Mouse (Mus musculus) CH12.LX (cell line): ENCODE results near the gene Srpr. TPM values are rescaled to one million over a fixed set of nuclear protein-coding genes. Genes with fewer than 3 reads are reported as not detected.

ENCODE experiments used
- DNase-seq: peaks from one replicate; pipeline ENCODE4 v3.0.0-alpha.2; 2013; ENCODE audit errors: extremely low read depth
- H3K27ac ChIP-seq: 2 replicates; pipeline ENCODE4 v1.5.1; 2012; ENCODE audit warnings: low read depth, mild to moderate bottlenecking, control low read depth, moderate library complexity; ENCODE audit not compliant: insufficient read depth
- H3K27me3 ChIP-seq: replicated peaks from 2 replicates; pipeline ENCODE3; 2012; ENCODE audit warnings: inconsistent platforms
- H3K36me3 ChIP-seq, 2 experiments: replicated peaks in 1 of 2; 2 replicates each; pipeline versions ENCODE3 to v1.6.1; 2012; ENCODE audit warnings: inconsistent platforms in 1 of 2, low read length in 1 of 2, mild to moderate bottlenecking in 1 of 2, mixed read lengths in 1 of 2, moderate library complexity in 1 of 2; ENCODE audit not compliant: control insufficient read depth in 1 of 2, insufficient read depth in 1 of 2
- H3K4me1 ChIP-seq, 2 experiments: 2 replicates each; pipeline ENCODE4 v1.6.1; 2012; ENCODE audit warnings: inconsistent platforms in 1 of 2, moderate library complexity in 1 of 2; ENCODE audit not compliant: insufficient read depth in 2 of 2, control insufficient read depth in 1 of 2
- H3K4me2 ChIP-seq: 2 replicates; pipeline ENCODE4 v1.6.1; 2012; ENCODE audit warnings: low read depth, mild to moderate bottlenecking, control low read depth; ENCODE audit not compliant: poor library complexity, insufficient read depth, severe bottlenecking
- H3K4me3 ChIP-seq, 3 experiments: fragments of 150-350 bp in 1 of 3; sonication (generic) in 1 of 3; replicated peaks in 1 of 3; 2 replicates each; pipeline versions ENCODE3 to v1.5.1; 2011 to 2012; ENCODE audit warnings: low read depth in 2 of 3, low read length in 2 of 3, mild to moderate bottlenecking in 2 of 3, moderate library complexity in 2 of 3, control low read depth in 1 of 3, improper control_type of control experiment in 1 of 3, inconsistent platforms in 1 of 3, mixed read lengths in 1 of 3; ENCODE audit not compliant: poor library complexity in 1 of 3
- H3K79me2 ChIP-seq: replicated peaks from 2 replicates; pipeline ENCODE4 v1.6.1; 2012; ENCODE audit warnings: mild to moderate bottlenecking, moderate library complexity; ENCODE audit not compliant: control insufficient read depth, poor library complexity, insufficient read depth, severe bottlenecking; ENCODE audit errors: extremely low read depth
- H3K9ac ChIP-seq: 2 replicates; pipeline ENCODE4 v1.6.1; 2012; ENCODE audit warnings: low read depth, mild to moderate bottlenecking, control low read depth, moderate library complexity; ENCODE audit not compliant: insufficient read depth
- H3K9me3 ChIP-seq: replicated peaks from 2 replicates; pipeline ENCODE3; 2012; ENCODE audit warnings: low read length, inconsistent platforms, mixed read lengths
- BHLHE40 ChIP-seq: IDR thresholded peaks from 2 replicates; pipeline ENCODE4 v1.6.1; 2011; ENCODE audit warnings: mild to moderate bottlenecking, low read depth, low read length, improper control_type of control experiment
- CHD2 ChIP-seq: IDR thresholded peaks from 2 replicates; pipeline ENCODE4 v1.6.1; 2011; ENCODE audit warnings: low read length, improper control_type of control experiment
- CTCF ChIP-seq, 2 experiments: IDR thresholded peaks in 1 of 2; conservative IDR thresholded peaks in 1 of 2; 2 replicates each; pipeline ENCODE4 v1.5.1; 2011 to 2012; ENCODE audit warnings: low read depth in 2 of 2, low read length in 2 of 2, improper control_type of control experiment in 1 of 2, inconsistent platforms in 1 of 2, mild to moderate bottlenecking in 1 of 2, moderate library complexity in 1 of 2
- E2F4 ChIP-seq: IDR thresholded peaks from 2 replicates; pipeline ENCODE4 v1.6.1; 2011; ENCODE audit warnings: low read depth, low read length, improper control_type of control experiment; ENCODE audit not compliant: insufficient replicate concordance
- ETS1 ChIP-seq: conservative IDR thresholded peaks from 2 replicates; pipeline ENCODE4 v1.6.1; 2012; ENCODE audit warnings: low read depth, mild to moderate bottlenecking, inconsistent platforms, low read length, improper control_type of control experiment, moderate library complexity
- HCFC1 ChIP-seq: IDR thresholded peaks from 2 replicates; pipeline ENCODE4 v1.6.1; 2012; ENCODE audit warnings: low read depth, mild to moderate bottlenecking, inconsistent platforms, low read length, improper control_type of control experiment
- IRF4 ChIP-seq: IDR thresholded peaks from 2 replicates; pipeline ENCODE4 v1.6.1; 2014; ENCODE audit warnings: low read depth, mild to moderate bottlenecking, inconsistent platforms, low read length, improper control_type of control experiment
- JUND ChIP-seq: conservative IDR thresholded peaks from 2 replicates; pipeline ENCODE4 v1.6.1; 2011; ENCODE audit warnings: low read depth, low read length, improper control_type of control experiment
- KAT2A ChIP-seq: IDR thresholded peaks from 2 replicates; pipeline ENCODE4 v1.6.1; 2012; ENCODE audit warnings: low read length, improper control_type of control experiment, inconsistent platforms; ENCODE audit not compliant: insufficient replicate concordance
- MAFK ChIP-seq: IDR thresholded peaks from 2 replicates; pipeline ENCODE4 v1.6.1; 2011; ENCODE audit warnings: low read length, improper control_type of control experiment; ENCODE audit not compliant: insufficient replicate concordance
- MAZ ChIP-seq: IDR thresholded peaks from 2 replicates; pipeline ENCODE4 v1.6.1; 2012; ENCODE audit warnings: low read depth, mild to moderate bottlenecking, inconsistent platforms, low read length, improper control_type of control experiment, moderate library complexity
- MEF2A ChIP-seq: IDR thresholded peaks from 2 replicates; pipeline ENCODE4 v1.6.1; 2014; ENCODE audit warnings: low read depth, mild to moderate bottlenecking, inconsistent platforms, low read length, improper control_type of control experiment, borderline replicate concordance
- MYC ChIP-seq: IDR thresholded peaks from 2 replicates; pipeline ENCODE4 v1.6.1; 2011; ENCODE audit warnings: low read depth, mild to moderate bottlenecking, improper control_type of control experiment, low read length
- PAX5 ChIP-seq: IDR thresholded peaks from 2 replicates; pipeline ENCODE4 v1.6.1; 2012; ENCODE audit warnings: low read length, inconsistent platforms, mixed read lengths
- POLR2AphosphoS2 ChIP-seq: IDR thresholded peaks from 2 replicates; pipeline ENCODE4 v1.6.1; 2011; ENCODE audit warnings: low read depth, low read length, improper control_type of control experiment
- RAD21 ChIP-seq: IDR thresholded peaks from 2 replicates; pipeline ENCODE4 v1.6.1; 2011; ENCODE audit warnings: low read depth, mild to moderate bottlenecking, low read length, improper control_type of control experiment, moderate library complexity
- SIN3A ChIP-seq: IDR thresholded peaks from 2 replicates; pipeline ENCODE4 v1.6.1; 2012; ENCODE audit warnings: low read length, improper control_type of control experiment, inconsistent platforms
- TBP ChIP-seq: conservative IDR thresholded peaks from 2 replicates; pipeline ENCODE4 v1.6.1; 2011; ENCODE audit warnings: low read depth, low read length, improper control_type of control experiment
- TCF12 ChIP-seq: IDR thresholded peaks from 2 replicates; pipeline ENCODE4 v1.6.1; 2014; ENCODE audit warnings: low read depth, mild to moderate bottlenecking, inconsistent platforms, low read length, improper control_type of control experiment
- ZKSCAN1 ChIP-seq: IDR thresholded peaks from 2 replicates; pipeline ENCODE4 v1.6.1; 2012; ENCODE audit warnings: low read depth, inconsistent platforms, low read length, improper control_type of control experiment, borderline replicate concordance
- ZMIZ1 ChIP-seq: IDR thresholded peaks from 2 replicates; pipeline ENCODE4 v1.6.1; 2012; ENCODE audit warnings: low read depth, mild to moderate bottlenecking, inconsistent platforms, low read length, improper control_type of control experiment
- dilution Hi-C: fragments of 300-500 bp; cut with MboI; formaldehyde crosslinking; loops from 2 replicates; pipeline ENCODE4 v1.14.3; 2020; ENCODE audit warnings: low sequenced_read_pairs; ENCODE audit not compliant: extremely low pct_unique_long_range_greater_than_20kb, extremely low pct_ligation_motif_present
- in situ Hi-C: fragments of 300-500 bp; cut with MboI; formaldehyde crosslinking; loops from 3 replicates; pipeline ENCODE4 v1.14.3; 2019; ENCODE audit warnings: low sequenced_read_pairs, low pct_ligation_motif_present, low pct_unique_long_range_greater_than_20kb, mixed read lengths
- polyA plus RNA-seq: library from polyadenylated mRNA; unstranded; fragments of >175 nt; gene quantifications from 2 replicates; pipeline ENCODE4 v1.2.1, GENCODE M21; 2012; ENCODE audit warnings: low read depth; ENCODE audit not compliant: insufficient read length
- total RNA-seq, 2 experiments: library from RNA; depleted of rRNA; stranded (reverse); fragments of 300-350 nt in 1 of 2; fragments of >200 nt in 1 of 2; gene quantifications; 2 replicates each; pipeline ENCODE4 v1.2.3; 2012 to 2014

Srpr gene
- total and polyA plus RNA-seq, 3 experiments, result 38.2 to 95.0 (median 40.1) TPM

GRCm38 (mm10) chr9:35263431-35263830, 63.5 kb downstream of the Srpr start:
- H3K36me3 ChIP-seq, result peaks cover 0 to 23% of the 10 kb centered on the region in 2 experiments
- no peaks in the 10 kb centered on the region for H3K27me3 ChIP-seq
- TF ChIP-seq E2F4, result no peak
- TF ChIP-seq PAX5, result no peak
- no peak for TF ChIP-seq ZKSCAN1
- TF ChIP-seq MAZ, result no peak
- TF ChIP-seq SIN3A, result no peak
- no peak for TF ChIP-seq HCFC1
- TF ChIP-seq BHLHE40, result no peak
- TF ChIP-seq ZMIZ1, result no peak
- TF ChIP-seq KAT2A, result no peak
- no peak for TF ChIP-seq TCF12
- no peak for TF ChIP-seq CHD2
- no peak for TF ChIP-seq MEF2A
- no peak for TF ChIP-seq CTCF (conservative IDR thresholded peaks at IDR 0.05 in 1 of 2, IDR thresholded peaks at IDR 0.05 in 1 of 2; ENCODE audit: low read depth in 2 of 2, low read length in 2 of 2)
- no peak for TF ChIP-seq MYC
- no peak for TF ChIP-seq POLR2AphosphoS2
- no peak for TF ChIP-seq JUND
- no peak for TF ChIP-seq RAD21
- no peak for TF ChIP-seq TBP
- TF ChIP-seq, all 38 proteins: peak for 0
- Histone ChIP-seq H3K9me3 (no peaks in the 10 kb centered on the region), H3K9ac (no peak overlapping the region), H3K27ac (no peak overlapping the region), H3K4me2 (no peak overlapping the region), H3K4me1 (peaks cover 0 to 39% of the 10 kb centered on the region in 2 experiments; a peak in 2 of 4 replicates), H3K79me2 (0 out of 2 replicates have a peak, but pooled peaks cover 6% of the 10 kb centered on the region), H3K4me3 (no peak overlapping the region)
- DNase-seq, result no peak
- dilution Hi-C loops, result no loop called here
- in situ Hi-C loops, result no loop called here

- no peak for DNase-seq
- no peak overlapping the region for H3K4me2 ChIP-seq
- in situ Hi-C loops, result no loop called here
- no peaks in the 10 kb centered on the region for H3K9me3 ChIP-seq
- peaks cover 0 to 25% of the 10 kb centered on the region in 2 experiments for H3K36me3 ChIP-seq
- no peak overlapping the region for H3K9ac ChIP-seq
- TF ChIP-seq ETS1 (no peak), IRF4 (no peak), ZMIZ1 (no peak), E2F4 (no peak), BHLHE40 (no peak), MEF2A (no peak), HCFC1 (no peak), TBP (no peak), MAFK (no peak)
- dilution Hi-C loops, result no loop called here
- H3K79me2 ChIP-seq, result peaks cover 10% of the 10 kb centered on the region
- peaks cover 0 to 45% of the 10 kb centered on the region in 2 experiments; a peak in 2 of 4 replicates for H3K4me1 ChIP-seq
- H3K27ac ChIP-seq, result no peak overlapping the region
- H3K4me3 ChIP-seq, result no peak overlapping the region
- H3K27me3 ChIP-seq, result no peaks in the 10 kb centered on the region
These were observed 64.5 kb downstream of the Srpr start for GRCm38 (mm10) chr9:35264509-35264908.
